Mouse (Mus musculus) frontal cortex, adult 2 months (tissue): Measurements from ENCODE around the gene Rhox3a2. TPM values are rescaled to one million over a fixed set of nuclear protein-coding genes. Genes with fewer than 3 reads are reported as not detected.
"Not testable (repeated sequence)": the region's sequence is repeated elsewhere in the genome, so short reads cannot be mapped to it uniquely, and the experiment has no call there.

Experiments used
- DNase-seq, 2 experiments: peaks; one replicate each; pipeline ENCODE4 v3.0.0; 2022; ENCODE audit warnings: low spot score in 1 of 2; ENCODE audit errors: extremely low spot score in 1 of 2
- polyA plus RNA-seq: library from polyadenylated mRNA; depleted of rRNA; stranded (reverse); fragments of >200 nt; gene quantifications from 2 replicates; pipeline ENCODE4 v1.2.3, GENCODE M21; 2012; rRNA removed

The Rhox3a2 gene
- polyA plus RNA-seq, result not detected in 2 replicates

- not testable (repeated sequence) for DNase-seq
Measured at GRCm38 (mm10) chrX:37379728-37380127, at the start of gene Rhox3a2. Rhox3a2 (plus strand) TSS chrX:37380028.

DNA sequence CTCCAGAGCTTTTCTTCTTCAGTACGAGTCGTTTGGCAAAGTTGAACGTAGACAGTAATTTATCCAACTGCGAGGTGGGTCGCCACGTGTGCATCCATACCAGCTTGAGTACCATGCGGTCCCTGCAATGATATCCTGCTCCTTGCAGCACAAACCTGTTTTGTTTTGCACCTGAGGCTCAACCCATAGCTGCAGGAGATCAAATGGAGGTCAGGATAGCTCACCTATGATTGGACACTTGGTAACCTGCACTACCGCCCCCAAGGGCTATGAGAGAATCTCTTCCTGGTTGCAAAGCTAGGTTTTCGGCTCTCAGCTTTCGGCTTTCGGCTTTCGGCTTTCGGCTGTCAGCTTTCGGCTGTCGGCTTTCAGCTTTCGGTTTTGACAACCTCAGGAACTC, 10.7 kb downstream of the Rhox3a2 start, which contains the start of gene Rhox4a2:
Rhox4a2 (plus strand) TSS at position 301 of the 400 bp plus-strand sequence.
- DNase-seq, result not testable (repeated sequence)

DNA sequence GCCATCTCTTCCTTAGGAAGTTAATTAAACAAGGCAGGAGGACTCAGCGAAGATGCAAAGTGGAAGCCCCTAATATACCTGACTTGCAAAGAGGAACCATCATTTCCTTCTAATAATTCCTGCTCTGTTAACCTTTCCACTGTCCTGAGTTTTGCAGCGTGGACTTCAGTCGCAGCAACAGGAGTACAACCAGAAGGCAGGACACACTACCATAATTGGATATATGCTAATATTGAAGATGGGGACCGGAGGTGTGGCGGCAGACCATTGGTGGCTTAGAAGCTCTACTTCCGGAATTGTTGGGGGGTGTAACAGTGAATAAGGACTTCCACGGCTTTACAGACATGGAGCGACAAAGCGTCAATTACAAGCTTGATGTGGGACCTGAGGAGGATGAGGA, 31.9 kb downstream of the Rhox3a2 start, which contains the start of gene Rhox2b:
Rhox2b (plus strand) TSS at position 301 of the 400 bp plus-strand sequence.
- not testable (repeated sequence) for DNase-seq

DNA sequence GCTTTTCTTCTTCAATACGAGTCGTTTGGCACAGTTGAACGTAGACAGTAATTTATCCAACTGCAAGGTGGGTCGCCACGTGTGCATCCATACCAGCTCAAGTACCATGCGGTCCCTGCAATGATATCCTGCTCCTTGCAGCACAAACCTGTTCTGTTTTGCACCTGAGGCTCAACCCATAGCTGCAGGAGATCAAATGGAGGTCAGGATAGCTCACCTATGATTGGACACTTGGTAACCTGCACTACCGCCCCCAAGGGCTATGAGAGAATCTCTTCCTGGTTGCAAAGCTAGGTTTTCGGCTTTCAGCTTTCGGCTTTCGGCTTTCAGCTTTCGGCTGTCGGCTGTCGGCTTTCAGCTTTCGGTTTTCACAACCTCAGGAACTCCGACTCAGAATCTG, 52.4 kb downstream of the Rhox3a2 start, which contains the start of gene Rhox4b:
Rhox4b (plus strand) TSS at position 301 of the 400 bp plus-strand sequence.
- not testable (repeated sequence) for DNase-seq

Other genes starting within 250 kb of the Rhox3a2 start
- not detected in 2 replicates for gene Akap14, start 211.2 kb upstream of the Rhox3a2 start, polyA plus RNA-seq
- 579 and 627 TPM in 2 replicates for gene Ndufa1, start 188.9 kb upstream of the Rhox3a2 start, polyA plus RNA-seq
- 7.4 and 8.2 TPM in 2 replicates for gene Rnf113a1, start 188.8 kb upstream of the Rhox3a2 start, polyA plus RNA-seq
- gene Gm9, start 169.0 kb upstream of the Rhox3a2 start, polyA plus RNA-seq, result 0.13 TPM in 1 of 2 replicates, not detected in the other
- gene Rhox1, start 157.8 kb upstream of the Rhox3a2 start, polyA plus RNA-seq, result not detected in 2 replicates
- not detected in 2 replicates for gene Rhox2a, start 135.1 kb upstream of the Rhox3a2 start, polyA plus RNA-seq
- not detected in 2 replicates for gene Rhox3a, start 130.1 kb upstream of the Rhox3a2 start, polyA plus RNA-seq
- not detected in 2 replicates for gene Rhox4a, start 114.7 kb upstream of the Rhox3a2 start, polyA plus RNA-seq
- gene Rhox4a2, start 10.8 kb downstream of the Rhox3a2 start, polyA plus RNA-seq, result not detected in 2 replicates
- gene Rhox2b, start 32.0 kb downstream of the Rhox3a2 start, polyA plus RNA-seq, result not detected in 2 replicates
- not detected in 2 replicates for gene Rhox4b, start 52.5 kb downstream of the Rhox3a2 start, polyA plus RNA-seq
- not detected in 2 replicates for gene Rhox2c, start 73.7 kb downstream of the Rhox3a2 start, polyA plus RNA-seq
- not detected in 2 replicates for gene Rhox3c, start 78.6 kb downstream of the Rhox3a2 start, polyA plus RNA-seq
- not detected in 2 replicates for gene Rhox4c, start 100.3 kb downstream of the Rhox3a2 start, polyA plus RNA-seq
- gene Rhox2d, start 113.4 kb downstream of the Rhox3a2 start, polyA plus RNA-seq, result not detected in 2 replicates
- not detected in 2 replicates for gene Rhox4d, start 134.3 kb downstream of the Rhox3a2 start, polyA plus RNA-seq
- gene Rhox2e, start 150.4 kb downstream of the Rhox3a2 start, polyA plus RNA-seq, result not detected in 2 replicates
- not detected in 2 replicates for gene Rhox3e, start 162.0 kb downstream of the Rhox3a2 start, polyA plus RNA-seq
- gene Rhox4e, start 177.4 kb downstream of the Rhox3a2 start, polyA plus RNA-seq, result not detected in 2 replicates
- gene Rhox2f, start 191.4 kb downstream of the Rhox3a2 start, polyA plus RNA-seq, result not detected in 2 replicates
- not detected in 2 replicates for gene Rhox3f, start 201.0 kb downstream of the Rhox3a2 start, polyA plus RNA-seq
- not detected in 2 replicates for gene Rhox4f, start 227.7 kb downstream of the Rhox3a2 start, polyA plus RNA-seq
- gene Rhox3g, start 248.6 kb downstream of the Rhox3a2 start, polyA plus RNA-seq, result not detected in 2 replicates